Mouse (Mus musculus): Measurements from ENCODE around the gene Scn8a.

The Scn8a gene

DNA sequence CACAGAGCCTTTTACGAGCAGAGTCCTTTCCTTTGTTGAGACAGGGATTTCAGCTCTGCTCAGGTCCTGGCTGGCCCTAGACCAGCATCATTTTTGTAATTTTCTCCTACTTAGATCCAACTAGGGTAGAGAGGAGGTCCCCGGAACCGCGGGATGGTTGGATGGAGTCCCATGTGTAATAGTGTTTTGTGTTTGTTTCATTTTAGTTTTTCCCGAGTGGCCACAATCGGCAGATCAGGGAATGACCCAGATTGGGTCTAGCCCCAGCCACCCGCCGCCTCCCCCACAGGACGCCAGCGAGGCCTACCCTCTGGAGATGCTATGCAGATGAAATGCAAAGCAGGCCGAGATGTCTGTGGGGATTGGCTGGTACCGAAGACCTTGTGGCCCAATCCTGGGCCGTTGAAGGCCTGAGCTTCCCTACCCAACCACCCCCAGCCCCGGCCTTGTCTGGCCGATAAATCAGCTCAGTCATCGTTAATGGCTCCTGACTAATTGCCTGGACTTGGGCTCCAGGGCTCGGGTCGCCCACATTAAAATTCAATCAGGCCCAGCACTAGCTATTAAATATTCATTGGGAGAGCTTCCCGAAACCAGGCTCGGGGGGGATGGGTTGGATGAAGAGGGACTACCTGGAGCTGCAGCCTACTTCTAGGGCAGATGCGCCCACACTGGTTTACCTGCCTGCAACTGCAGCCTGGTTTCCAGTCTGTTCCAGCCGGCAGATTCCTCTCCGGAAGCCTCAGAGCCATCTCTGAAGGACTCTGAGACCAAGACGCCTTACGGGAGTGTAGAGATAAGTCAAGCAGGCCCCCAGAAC is 223.4 kb downstream of the Scn8a start:
- peak; percentile 94 for DNase-seq (ENCODE audit: low read depth, low spot score)

DNA sequence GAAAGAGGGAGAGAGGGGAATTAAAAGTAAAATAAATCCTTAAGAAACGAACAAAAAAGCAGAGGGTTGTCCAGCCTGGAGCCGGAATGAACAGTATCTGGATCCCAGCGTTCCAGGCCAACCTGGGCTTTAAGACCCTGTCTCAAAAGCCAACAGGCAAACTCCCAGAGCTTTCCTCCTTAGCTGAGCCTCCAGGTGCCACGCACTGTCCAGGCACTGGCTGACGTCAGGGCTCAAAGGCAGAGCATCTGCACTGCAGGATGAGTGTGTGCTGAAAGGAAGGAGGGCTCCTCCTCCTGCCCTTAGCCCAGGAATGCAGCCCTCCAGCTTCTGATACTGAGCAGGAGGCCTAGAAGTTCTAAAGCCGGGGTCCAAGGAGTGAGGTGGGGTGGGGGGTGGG is 224.3 kb downstream of the Scn8a start:
- DNase-seq (ENCODE audit: low read depth, low spot score), result peak; percentile 60

DNA sequence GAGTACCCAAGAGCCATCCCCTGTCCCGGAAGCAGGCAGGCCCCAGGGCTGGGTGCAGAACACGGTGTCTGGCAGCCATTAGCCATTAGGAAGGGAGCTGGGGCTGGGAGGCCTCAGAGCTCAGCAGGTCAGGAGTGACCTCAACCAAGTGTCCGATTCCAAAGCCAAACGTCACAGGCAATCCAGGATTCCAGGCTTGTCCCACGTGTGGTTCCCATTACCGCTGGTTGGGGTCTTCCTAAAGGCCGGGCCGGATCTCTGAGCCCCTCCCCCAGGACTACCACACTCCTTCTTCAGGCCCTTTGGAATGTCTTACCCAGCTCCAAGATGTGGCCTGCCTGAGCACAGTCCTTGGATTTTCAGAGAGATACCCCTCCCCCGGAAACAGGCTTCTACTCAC is 225.3 kb downstream of the Scn8a start:
- peak; percentile 60 for DNase-seq (ENCODE audit: low read depth, low spot score)

- DNase-seq (ENCODE audit: low read depth, low spot score), result no peak
Observed at GRCm38 (mm10) chr15:101095392-101095791, 225.7 kb downstream of the Scn8a start.
